Mouse (Mus musculus) forebrain, embryonic 11.5 days (tissue): ENCODE data around the gene Col23a1. TPM values are rescaled to one million over a fixed set of nuclear protein-coding genes. Genes with fewer than 3 reads are reported as not detected.

Experiments used
- ATAC-seq: fragments of 200-750 bp; cut with Nextera tagmentation; replicated peaks from 2 replicates; pipeline ENCODE4 v1.8.0; 2017; ENCODE audit warnings: moderate TSS enrichment; ENCODE audit not compliant: low FRiP score
- DNase-seq: peaks from one replicate; pipeline ENCODE4 v3.0.0-alpha.2; 2017; ENCODE audit warnings: low spot score
- H3K27ac ChIP-seq: fragments of 300-500 bp; sonication (generic); 2 replicates; pipeline ENCODE4 v1.5.1; 2014; ENCODE audit warnings: low read depth, low read length
- H3K27me3 ChIP-seq: fragments of 300-500 bp; sonication (generic); 2 replicates; pipeline ENCODE4 v1.6.1; 2014; ENCODE audit warnings: mild to moderate bottlenecking, low read length, mixed read lengths; ENCODE audit not compliant: control insufficient read depth, insufficient read depth
- H3K36me3 ChIP-seq: fragments of 300-500 bp; sonication (generic); 2 replicates; pipeline ENCODE4 v1.6.1; 2014; ENCODE audit warnings: mild to moderate bottlenecking, low read length, moderate library complexity, mixed read lengths; ENCODE audit not compliant: control insufficient read depth, insufficient read depth
- H3K4me1 ChIP-seq: fragments of 300-500 bp; sonication (generic); replicated peaks from 2 replicates; pipeline ENCODE4 v1.6.1; 2014; ENCODE audit warnings: low read length, mixed read lengths; ENCODE audit not compliant: control insufficient read depth, insufficient read depth
- H3K4me2 ChIP-seq: fragments of 300-500 bp; sonication (generic); 2 replicates; pipeline ENCODE4 v1.6.1; 2014; ENCODE audit warnings: low read depth, mild to moderate bottlenecking, low read length, moderate library complexity, mixed read lengths; ENCODE audit not compliant: severe bottlenecking
- H3K4me3 ChIP-seq: fragments of 300-500 bp; sonication (generic); 2 replicates; pipeline ENCODE4 v1.5.1; 2014; ENCODE audit warnings: low read depth, low read length
- H3K9ac ChIP-seq: fragments of 300-500 bp; sonication (generic); 2 replicates; pipeline ENCODE4 v1.6.1; 2014; ENCODE audit warnings: low read length
- H3K9me3 ChIP-seq: fragments of 300-500 bp; sonication (generic); 2 replicates; pipeline ENCODE4 v1.6.1; 2016; ENCODE audit warnings: low read length, mixed read lengths; ENCODE audit not compliant: control insufficient read depth
- WGBS: fragments of 180-500 bp; shearing (Covaris S2); extraction: QIAGEN DNeasy Blood & Tissue Kit; methylation state at CpG from one replicate; pipeline ENCODE4 v1.1.7; 2014; 5-methylcytosine and 5-hydroxymethylcytosine counted together
- polyA plus RNA-seq: library from polyadenylated mRNA; unstranded; fragments of >200 nt; fragmentation: Nextera tagmentation; extraction: Ambion mirVana; gene quantifications from 2 replicates; pipeline ENCODE4 v1.2.1, GENCODE M21; 2014

Gene Col23a1
- polyA plus RNA-seq, 1 experiment from 2014 or later: 7.5 TPM

GRCm38 (mm10) chr11:51543487-51544050, 253.8 kb downstream of the Col23a1 start:
- no peak for DNase-seq
- Histone ChIP-seq H3K36me3 (no peaks in the 10 kb centered on the region), H3K9me3 (no peaks in the 10 kb centered on the region), H3K4me1 (peaks cover 6% of the 10 kb centered on the region), H3K4me3 (no peak overlapping the region), H3K4me2 (no peak overlapping the region), H3K27me3 (no peaks in the 10 kb centered on the region), H3K27ac (no peak overlapping the region), H3K9ac (no peak overlapping the region)
- no peak for ATAC-seq
- WGBS: 28% methylated on average over 7 of the region's 7 CpGs

- Histone ChIP-seq H3K4me2 (no peak overlapping the region), H3K4me1 (peaks cover 3% of the 10 kb centered on the region; the same call in 1 of the 2 replicates), H3K27ac (no peak overlapping the region), H3K9ac (no peak overlapping the region), H3K4me3 (no peak overlapping the region), H3K9me3 (no peaks in the 10 kb centered on the region), H3K36me3 (no peaks in the 10 kb centered on the region), H3K27me3 (no peaks in the 10 kb centered on the region)
- no peak for ATAC-seq
- 54% methylated on average over 2 of the region's 2 CpGs for WGBS
- no peak for DNase-seq
Measured at GRCm38 (mm10) chr11:51544413-51544812, 254.7 kb downstream of the Col23a1 start.

- DNase-seq: no peak
- no peak for ATAC-seq
- H3K4me2 ChIP-seq: no peak overlapping the region
- no peaks in the 10 kb centered on the region for H3K9me3 ChIP-seq
- no peak overlapping the region for H3K9ac ChIP-seq
- no peak overlapping the region for H3K4me3 ChIP-seq
- peaks cover 3% of the 10 kb centered on the region; the same call in 1 of the 2 replicates for H3K4me1 ChIP-seq
- H3K36me3 ChIP-seq: no peaks in the 10 kb centered on the region
- H3K27me3 ChIP-seq: no peaks in the 10 kb centered on the region
- H3K27ac ChIP-seq: no peak overlapping the region
- 74% methylated on average over 4 of the region's 4 CpGs for WGBS
Measured at GRCm38 (mm10) chr11:51545811-51546210, 256.1 kb downstream of the Col23a1 start.

- no peak overlapping the region for H3K4me3 ChIP-seq
- ATAC-seq (no peak), DNase-seq (no peak)
- WGBS: 90% methylated on average over 5 of the region's 5 CpGs
- no peak overlapping the region for H3K27ac ChIP-seq
- no peaks in the 10 kb centered on the region for H3K4me1 ChIP-seq
- no peaks in the 10 kb centered on the region for H3K27me3 ChIP-seq
- no peak overlapping the region for H3K9ac ChIP-seq
- H3K4me2 ChIP-seq: no peak overlapping the region
- no peaks in the 10 kb centered on the region for H3K36me3 ChIP-seq
- H3K9me3 ChIP-seq: no peaks in the 10 kb centered on the region
Measured at GRCm38 (mm10) chr11:51551253-51551652, 261.5 kb downstream of the Col23a1 start.

- DNase-seq: no peak
- H3K4me3 ChIP-seq: no peak overlapping the region
- ATAC-seq: no peak
- H3K4me2 ChIP-seq: no peak overlapping the region
- no peaks in the 10 kb centered on the region for H3K4me1 ChIP-seq
- no peaks in the 10 kb centered on the region for H3K36me3 ChIP-seq
- no peaks in the 10 kb centered on the region for H3K27me3 ChIP-seq
- H3K27ac ChIP-seq: no peak overlapping the region
- no peaks in the 10 kb centered on the region for H3K9me3 ChIP-seq
- no peak overlapping the region for H3K9ac ChIP-seq
- WGBS: 67% methylated on average over 3 of the region's 3 CpGs
Measured at GRCm38 (mm10) chr11:51552091-51552490, 262.4 kb downstream of the Col23a1 start.

- no peak for DNase-seq
- no peaks in the 10 kb centered on the region for H3K27me3 ChIP-seq
- H3K27ac ChIP-seq: no peak overlapping the region
- no peak overlapping the region for H3K4me2 ChIP-seq
- no peaks in the 10 kb centered on the region for H3K36me3 ChIP-seq
- H3K4me3 ChIP-seq: no peak overlapping the region
- no peak for ATAC-seq
- 79% methylated on average over 10 of the region's 10 CpGs for WGBS
- H3K4me1 ChIP-seq: no peaks in the 10 kb centered on the region
- H3K9ac ChIP-seq: no peak overlapping the region
- H3K9me3 ChIP-seq: no peaks in the 10 kb centered on the region
Measured at GRCm38 (mm10) chr11:51554590-51554989, 264.9 kb downstream of the Col23a1 start.

- Histone ChIP-seq H3K27me3 (no peaks in the 10 kb centered on the region), H3K9ac (no peak overlapping the region), H3K4me2 (no peak overlapping the region), H3K4me3 (no peak overlapping the region), H3K9me3 (no peaks in the 10 kb centered on the region), H3K27ac (no peak overlapping the region), H3K36me3 (no peaks in the 10 kb centered on the region), H3K4me1 (no peaks in the 10 kb centered on the region)
- WGBS: 81% methylated on average over 2 of the region's 2 CpGs
- no peak for ATAC-seq
- DNase-seq: no peak
Measured at GRCm38 (mm10) chr11:51555066-51555465, 265.3 kb downstream of the Col23a1 start.

- H3K36me3 ChIP-seq: no peaks in the 10 kb centered on the region
- H3K9ac ChIP-seq: no peak overlapping the region
- H3K27me3 ChIP-seq: no peaks in the 10 kb centered on the region
- no peak overlapping the region for H3K27ac ChIP-seq
- ATAC-seq (no peak), DNase-seq (no peak)
- no peaks in the 10 kb centered on the region for H3K9me3 ChIP-seq
- no peak overlapping the region for H3K4me3 ChIP-seq
- no peak overlapping the region for H3K4me2 ChIP-seq
- 87% methylated on average over 1 of the region's 1 CpGs for WGBS
- H3K4me1 ChIP-seq: no peaks in the 10 kb centered on the region
Measured at GRCm38 (mm10) chr11:51563276-51563675, 273.6 kb downstream of the Col23a1 start.

- no peak for DNase-seq
- Histone ChIP-seq H3K4me3 (no peak overlapping the region), H3K4me1 (no peaks in the 10 kb centered on the region), H3K27ac (no peak overlapping the region), H3K9ac (no peak overlapping the region), H3K36me3 (no peaks in the 10 kb centered on the region), H3K27me3 (no peaks in the 10 kb centered on the region), H3K9me3 (no peaks in the 10 kb centered on the region), H3K4me2 (no peak overlapping the region)
- ATAC-seq: no peak
- 36% methylated on average over 3 of the region's 3 CpGs for WGBS
Measured at GRCm38 (mm10) chr11:51565062-51565461, 275.3 kb downstream of the Col23a1 start.
